Comparison of ENCODE assay signal across 19 mouse cellular contexts in genomic region chr14:21174804-21175203, GRCm38 (mm10).
"Had no signal": no experiment of that assay in that cellular context is flagged by ENCODE, and none has a peak within 500 bp of the region (broad histone marks: within the 10 kb centered on the region; RNA-seq: fewer than 3 reads in every experiment).

No protein-coding gene starts in this region.

- H3K9ac ChIP-seq: lung, embryonic 14.5 days; midbrain, embryonic 13.5 days; neural tube, embryonic 13.5 days; neural tube, embryonic 15.5 days had no signal

- H3K27ac ChIP-seq: midbrain, embryonic 10.5 days; midbrain, embryonic 13.5 days; neural tube, embryonic 13.5 days; neural tube, embryonic 15.5 days had no signal

- DNase-seq: lung, adult 18-20 months; lung, embryonic 14.5 days; lung, postnatal 10 days; lung, postnatal 4 days; retina, postnatal 1 day; right cerebral cortex, adult 18-20 months; right cerebral cortex, postnatal 25 days; right cerebral cortex, postnatal 4 days; spleen, adult 18-20 months; thymus, adult 18-20 months; thymus, postnatal 14 days; thymus, postnatal 36 days had no signal

- H3K36me3 ChIP-seq: midbrain, embryonic 10.5 days; midbrain, embryonic 13.5 days; neural tube, embryonic 13.5 days; neural tube, embryonic 15.5 days had no signal

- H3K4me1 ChIP-seq: midbrain, embryonic 10.5 days; midbrain, embryonic 13.5 days; neural tube, embryonic 13.5 days; neural tube, embryonic 15.5 days had no signal

- H3K9me3 ChIP-seq: megakaryocyte, embryonic 14.5 days; midbrain, embryonic 10.5 days; midbrain, embryonic 13.5 days; neural tube, embryonic 13.5 days; neural tube, embryonic 15.5 days had no signal

- H3K4me2 ChIP-seq: lung, embryonic 14.5 days; midbrain, embryonic 13.5 days; neural tube, embryonic 13.5 days; neural tube, embryonic 15.5 days had no signal

- ATAC-seq: midbrain, embryonic 13.5 days; midbrain, embryonic 16.5 days had no signal

- H3K27me3 ChIP-seq: megakaryocyte, embryonic 14.5 days; midbrain, embryonic 13.5 days; neural tube, embryonic 13.5 days; neural tube, embryonic 15.5 days had no signal

- H3K4me3 ChIP-seq: megakaryocyte, embryonic 14.5 days; midbrain, embryonic 10.5 days; midbrain, embryonic 13.5 days; myocyte; neural tube, embryonic 13.5 days; neural tube, embryonic 15.5 days had no signal
